Mouse (Mus musculus) c-Kit-negative CD71-positive TER-119-positive erythroid progenitor cells, embryonic 14.5 days (primary cell): ENCODE measurements around the gene Chn2.

Source experiments
- DNase-seq: peaks from one replicate; pipeline ENCODE4 v3.0.0-alpha.2; 2013; ENCODE audit warnings: low read depth, low spot score

Chn2 gene

DNA sequence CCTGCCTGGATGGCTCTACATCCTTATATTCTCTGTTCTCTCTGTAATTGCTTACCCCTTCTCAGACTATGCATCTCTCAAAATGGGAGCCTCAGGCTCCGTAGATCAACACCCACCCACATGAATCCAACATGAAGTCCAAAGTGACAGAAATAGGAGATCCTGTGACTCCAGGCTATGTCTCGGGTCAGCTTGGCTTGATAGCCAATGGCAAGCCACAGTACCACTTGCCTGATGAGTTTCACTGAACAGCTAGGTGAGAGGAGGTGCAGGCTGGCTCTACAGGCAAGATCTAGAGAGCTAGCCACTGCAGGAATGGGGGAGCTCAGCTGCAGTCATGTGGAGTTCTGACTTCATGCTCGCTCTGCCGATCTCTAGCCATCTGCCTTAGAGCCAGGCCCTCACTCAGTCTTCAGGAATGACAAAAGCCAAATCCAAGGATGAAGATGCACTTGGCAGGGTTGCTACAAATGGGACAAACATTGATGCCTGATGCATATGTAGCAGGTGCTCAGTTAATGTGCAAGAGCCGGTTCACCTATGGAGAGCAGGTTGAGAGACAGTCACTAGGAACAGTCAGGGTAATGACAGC is 158.6 kb downstream of the Chn2 start:
- DNase-seq = no peak

DNA sequence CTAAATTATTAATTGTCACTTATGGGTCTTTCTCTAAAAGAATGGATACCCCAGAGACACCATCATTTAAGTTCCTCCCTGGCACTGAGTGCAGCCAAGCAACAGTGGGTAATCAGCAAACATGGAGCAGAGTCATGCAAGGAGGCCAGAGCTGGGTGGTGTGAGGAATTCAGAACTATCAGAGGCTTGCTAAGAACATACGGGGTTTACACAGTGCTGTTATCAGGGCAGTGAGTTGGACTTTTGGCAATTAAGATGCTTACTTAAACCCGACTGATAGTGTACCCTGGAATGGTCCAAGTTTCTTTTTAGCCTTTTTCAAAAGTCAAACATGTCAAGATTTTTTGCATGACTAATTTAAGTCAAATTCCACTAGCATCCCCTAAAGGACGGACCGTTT is 160.2 kb downstream of the Chn2 start:
- no peak for DNase-seq

DNA sequence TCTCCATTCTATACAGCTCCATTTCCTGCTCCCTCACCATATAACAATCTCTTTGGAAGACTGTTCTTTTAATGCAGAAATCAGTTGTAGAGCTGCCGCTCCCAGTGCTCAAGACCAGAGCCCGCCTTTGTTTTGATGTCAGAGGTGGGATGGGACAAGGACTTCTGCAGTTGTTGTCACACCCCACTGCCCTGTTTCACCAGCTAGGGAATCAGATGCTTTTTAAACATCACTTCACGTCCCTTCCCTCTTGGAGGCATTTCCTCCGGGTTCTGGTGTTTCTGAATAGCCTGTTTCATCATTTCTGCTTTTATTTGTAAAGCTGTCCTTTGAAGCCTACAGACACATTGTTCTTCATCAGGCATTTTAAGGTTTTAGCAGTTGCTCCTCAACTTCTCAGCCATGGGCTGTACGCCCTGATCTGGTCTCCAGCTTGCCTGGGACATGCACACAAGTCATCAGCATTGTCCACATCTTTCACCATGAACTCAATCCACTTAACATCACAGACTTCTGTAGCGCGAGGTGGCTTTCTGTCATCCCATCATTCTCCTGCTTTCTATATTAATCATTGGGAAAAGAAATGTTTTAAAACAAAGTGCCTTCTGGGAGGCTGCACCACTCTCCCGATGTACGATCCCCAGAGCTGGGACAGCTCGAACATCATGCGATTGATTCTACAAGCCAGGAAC is 160.8 kb downstream of the Chn2 start:
- no peak for DNase-seq

- no peak for DNase-seq
Observed at GRCm38 (mm10) chr6:54202311-54203020, 163.1 kb downstream of the Chn2 start.

DNA sequence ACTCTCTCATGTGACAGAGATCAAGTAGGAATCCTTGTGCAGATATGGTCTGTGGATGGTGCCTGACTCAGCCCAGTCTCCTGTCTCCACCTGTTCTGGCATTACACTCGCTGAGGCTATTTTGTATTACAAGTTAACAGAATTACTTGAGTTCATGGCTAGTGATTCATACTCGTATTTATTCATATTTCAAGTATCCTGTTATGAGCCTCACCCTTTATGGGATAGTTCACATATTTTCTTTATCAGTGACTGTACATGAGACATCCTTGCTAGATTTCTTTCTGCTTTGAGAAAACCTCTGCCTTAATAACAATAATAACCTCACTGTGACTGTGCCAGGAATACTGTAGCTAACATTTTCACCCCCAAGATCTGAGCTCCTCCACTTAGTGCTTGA is 164.0 kb downstream of the Chn2 start:
- no peak for DNase-seq

GRCm38 (mm10) chr6:54203926-54204325 is 164.6 kb downstream of the Chn2 start:
- no peak for DNase-seq

- DNase-seq = no peak
Observed at GRCm38 (mm10) chr6:54204931-54205330, 165.6 kb downstream of the Chn2 start.

- no peak for DNase-seq
Observed at GRCm38 (mm10) chr6:54205471-54205870, 166.1 kb downstream of the Chn2 start.

- no peak for DNase-seq
Observed at GRCm38 (mm10) chr6:54206221-54206738, 166.9 kb downstream of the Chn2 start.

DNA sequence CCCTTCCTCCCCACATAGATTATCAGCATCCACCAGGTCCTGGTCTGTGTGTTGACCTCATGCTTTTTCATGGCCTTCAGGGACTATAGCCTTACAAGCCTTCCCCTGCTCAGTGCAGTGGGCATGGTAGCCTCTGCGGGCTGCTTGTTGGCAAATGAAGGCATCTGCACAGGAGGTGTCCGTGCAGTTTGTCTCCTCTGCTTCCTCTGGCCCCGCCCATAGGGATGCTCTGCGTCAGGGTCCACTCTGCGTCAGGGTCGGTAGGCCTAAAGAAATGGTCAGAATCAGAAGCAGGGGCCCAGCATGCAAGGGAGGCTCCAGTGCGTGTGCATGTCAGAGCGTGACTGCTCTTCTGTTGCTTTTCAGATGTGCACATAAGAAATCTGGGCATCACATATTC is 169.4 kb downstream of the Chn2 start:
- no peak for DNase-seq

GRCm38 (mm10) chr6:54210971-54211370 is 171.6 kb downstream of the Chn2 start:
- no peak for DNase-seq

DNA sequence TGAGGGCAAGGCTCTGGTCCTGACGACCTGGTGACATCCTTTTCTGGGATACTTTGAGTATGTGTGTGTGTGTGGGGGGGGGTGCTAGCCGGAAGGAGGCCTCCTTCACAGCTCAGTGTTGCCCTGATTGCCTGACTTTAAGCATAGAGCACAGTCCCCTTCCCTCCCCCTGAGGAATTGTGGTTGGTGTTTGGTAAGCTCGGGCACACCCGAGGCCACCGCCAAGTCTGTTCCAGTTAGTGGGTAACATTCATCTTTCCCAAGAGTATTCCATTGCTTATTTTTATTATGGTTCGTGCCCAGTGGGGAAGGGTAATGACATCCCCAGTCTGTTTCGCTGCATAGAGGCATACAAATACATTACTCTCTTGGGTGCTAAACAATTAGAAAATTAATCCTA is 172.6 kb downstream of the Chn2 start:
- DNase-seq = no peak

GRCm38 (mm10) chr6:54213743-54214142 is 174.4 kb downstream of the Chn2 start:
- DNase-seq = no peak

GRCm38 (mm10) chr6:54215636-54216035 is 176.3 kb downstream of the Chn2 start:
- DNase-seq = no peak

DNA sequence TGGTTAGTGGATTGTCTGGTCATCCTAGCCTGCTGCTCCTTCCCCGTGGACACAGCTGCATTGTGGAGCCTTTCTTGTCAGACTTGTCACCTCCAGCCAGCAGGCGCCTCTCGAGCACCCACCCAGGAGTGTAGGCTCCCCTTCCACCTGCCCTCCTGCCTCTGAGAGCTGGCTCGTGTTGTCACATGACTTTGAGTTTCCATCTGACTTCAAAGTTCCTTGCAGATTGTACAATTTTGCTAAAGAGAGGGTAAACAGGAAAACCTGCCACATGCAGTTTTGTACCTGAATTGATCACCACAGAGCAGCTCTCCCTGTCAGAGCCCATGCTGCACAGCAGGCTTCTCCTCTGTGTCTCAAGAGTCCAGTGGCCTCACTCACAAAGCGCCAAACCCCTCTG is 177.2 kb downstream of the Chn2 start:
- no peak for DNase-seq

GRCm38 (mm10) chr6:54220124-54220523 is 180.8 kb downstream of the Chn2 start:
- no peak for DNase-seq

- DNase-seq = no peak
Observed at GRCm38 (mm10) chr6:54223529-54223928, 184.2 kb downstream of the Chn2 start.

DNA sequence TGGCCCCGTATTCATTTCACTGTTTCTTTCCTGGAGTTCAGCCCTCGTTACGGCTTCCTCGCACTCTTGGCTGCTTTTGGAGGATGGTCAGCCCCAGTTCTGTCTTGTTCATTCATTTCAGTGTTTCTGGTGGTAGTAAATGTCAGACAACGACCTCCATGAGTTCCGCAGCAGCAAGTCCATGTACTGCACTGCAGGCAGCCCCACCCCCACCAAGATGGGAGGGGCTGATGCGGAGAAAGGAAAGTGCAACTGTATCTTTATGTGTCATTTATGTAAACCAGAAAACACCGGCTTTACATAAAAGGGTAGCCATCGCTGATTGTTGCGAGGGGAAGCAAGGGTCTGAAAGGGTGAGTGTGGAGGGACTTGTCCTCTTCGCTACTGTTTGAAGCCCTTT is 185.0 kb downstream of the Chn2 start:
- no peak for DNase-seq

- DNase-seq = no peak
Observed at GRCm38 (mm10) chr6:54225327-54225726, 186.0 kb downstream of the Chn2 start.

DNA sequence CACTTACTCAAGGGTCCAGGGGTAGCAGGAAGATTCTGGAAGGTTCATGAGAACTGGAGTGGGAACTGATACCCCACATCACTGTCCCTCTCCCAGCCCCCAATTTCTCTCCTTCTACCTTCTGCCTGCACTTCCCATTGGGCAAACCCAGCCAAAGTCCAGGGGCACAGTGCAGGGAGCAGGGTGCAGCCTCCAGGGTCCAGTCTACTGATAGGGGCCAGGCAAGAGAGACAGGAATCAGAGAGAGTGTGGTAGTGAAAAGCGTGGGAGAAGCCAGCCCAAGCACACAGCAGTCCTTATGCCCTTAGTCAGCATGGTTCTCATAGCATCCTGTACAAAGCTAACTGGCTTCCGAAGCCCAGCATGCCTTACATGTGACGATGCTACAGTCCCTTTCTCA is 187.7 kb downstream of the Chn2 start:
- no peak for DNase-seq

GRCm38 (mm10) chr6:54228421-54228820 is 189.1 kb downstream of the Chn2 start:
- DNase-seq = no peak

DNA sequence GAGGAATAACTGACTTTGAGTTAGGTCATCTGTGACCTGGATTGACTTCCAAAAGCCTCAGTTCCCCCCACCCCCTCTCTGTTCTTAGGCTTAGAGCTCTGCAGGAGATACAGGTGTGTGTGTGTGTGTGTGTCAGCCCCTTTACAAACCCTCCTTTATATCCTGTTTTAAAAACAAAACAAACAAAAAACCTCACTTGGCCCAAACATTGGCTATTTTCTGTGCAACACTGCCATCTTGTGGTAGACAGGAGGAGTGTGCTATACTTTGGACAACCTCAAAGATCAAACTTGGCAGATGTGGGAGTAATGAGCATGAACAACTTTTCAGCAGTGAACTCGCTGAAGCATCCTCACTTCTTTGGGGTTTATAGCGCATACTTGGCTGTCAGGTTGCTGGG is 189.5 kb downstream of the Chn2 start:
- peak; percentile 6 for DNase-seq
